ENCODE assay signal across 11 mouse cellular contexts in genomic region chr5:135357556-135357955, GRCm38 (mm10). TPM values are rescaled to one million over a fixed set of nuclear protein-coding genes. Genes with fewer than 3 reads are reported as not detected.
DNase-seq lines count a peak whose midpoint lies in the region; ATAC-seq lines count a peak whose summit lies in the region.
"Had no signal": no experiment of that assay in that cellular context is flagged by ENCODE, and none has a peak within 500 bp of the region (broad histone marks: within the 10 kb centered on the region; RNA-seq: fewer than 3 reads in every experiment).

No protein-coding gene starts in this region.

- ATAC-seq in inflammation-experienced regulatory T-cells, adult 6 months: no peak

- intact Hi-C loops in gastrocnemius, postnatal 14 days (cut with DNase I; ENCODE audit: low total_unique reads): no loop called here

- peak; percentile 59 for DNase-seq in gastrocnemius, adult 18-20 months (ENCODE audit: low spot score)
- no peak for DNase-seq in gastrocnemius, postnatal 14 days
- peak; percentile 40 for DNase-seq in ovary, adult 18-20 months (ENCODE audit: low spot score)
- DNase-seq in ovary, postnatal 36 days (ENCODE audit: low spot score): no peak
- peak; percentile 50 for DNase-seq in kidney, postnatal 14 days
- peak; percentile 78 for DNase-seq in testis, postnatal 10 days (ENCODE audit: low spot score)
- DNase-seq in cerebellum, adult 9-11 months: no peak

RNA-seq across cellular contexts. Expression of gene Trim50, which starts 4.5 kb away (rescaled TPM):
- total RNA-seq in gastrocnemius, adult 18-20 months (2021): not detected
- total RNA-seq in gastrocnemius, postnatal 14 days (2021): not detected
- polyA plus RNA-seq in inflammation-experienced regulatory T-cells, adult 6 months (2017; shearing (Covaris generic)): not detected
- polyA plus RNA-seq: gonadal fat pad, adult 2 months; large intestine, adult 2 months; liver, embryonic 14.5 days had no signal

RNA-seq across cellular contexts. Expression of gene Fkbp6, which starts 7.7 kb away (rescaled TPM):
- not detected for total RNA-seq in gastrocnemius, adult 18-20 months (2021)
- total RNA-seq in gastrocnemius, postnatal 14 days (2021): not detected
- polyA plus RNA-seq in inflammation-experienced regulatory T-cells, adult 6 months (2017; shearing (Covaris generic)): not detected
- polyA plus RNA-seq: gonadal fat pad, adult 2 months; large intestine, adult 2 months had no signal

RNA-seq across cellular contexts. Expression of gene Nsun5, which starts 12.2 kb away (rescaled TPM):
- 1 to 10 TPM; 6.4 to 6.7 TPM for total RNA-seq in gastrocnemius, adult 18-20 months (2021)
- total RNA-seq in gastrocnemius, postnatal 14 days (2021): 1 to 10 TPM; 5.2 to 8.1 TPM
- 10 to 100 TPM; 21.8 to 28.0 (median 23.3) TPM for polyA plus RNA-seq in inflammation-experienced regulatory T-cells, adult 6 months (2017; shearing (Covaris generic))

RNA-seq across cellular contexts. Expression of gene Pom121, which starts 36.8 kb away (rescaled TPM):
- 10 to 100 TPM; 10.0 to 10.9 TPM for total RNA-seq in gastrocnemius, adult 18-20 months (2021)
- total RNA-seq in gastrocnemius, postnatal 14 days (2021): 1 to 10 TPM; 7.8 to 9.3 TPM
- 10 to 100 TPM; 13.2 to 18.7 (median 13.7) TPM for polyA plus RNA-seq in inflammation-experienced regulatory T-cells, adult 6 months (2017; shearing (Covaris generic))

Comparison
In these comparisons a context has a peak if more than half of its experiments do, and no peak if none do; other contexts are left out.
1. DNase-seq: peak in gastrocnemius, adult 18-20 months (single experiment), ovary, adult 18-20 months (single experiment), kidney, postnatal 14 days (single experiment) and testis, postnatal 10 days (single experiment); none in gastrocnemius, postnatal 14 days (single experiment), ovary, postnatal 36 days (single experiment) and cerebellum, adult 9-11 months (single experiment).